ENCODE assay signal across 8 mouse cellular contexts in genomic region chr4:152625032-152626003, GRCm38 (mm10).
DNase-seq lines count a peak whose midpoint lies in the region; ATAC-seq and TF ChIP-seq lines count a peak whose summit lies in the region.

No protein-coding gene starts in this region.

- WGBS in intestine, postnatal 0 days, result 7% methylated on average over 22 of the region's 22 CpGs
- WGBS in midbrain, embryonic 11.5 days, result 3% methylated on average over 22 of the region's 22 CpGs

- no peak overlapping the region for H3K9ac ChIP-seq in intestine, postnatal 0 days (ENCODE audit: low read depth, low read length)
- H3K9ac ChIP-seq in midbrain, embryonic 11.5 days (ENCODE audit: low read length), result no peak overlapping the region

- no peak for TF ChIP-seq POLR2A in cortical plate, adult 2 months (IDR thresholded peaks at IDR 0.05; ENCODE audit: extremely low read depth, insufficient read depth, low read length)

- H3K4me3 ChIP-seq in cortical plate, adult 2 months (ENCODE audit: insufficient read depth, low read length), result no peak overlapping the region
- H3K4me3 ChIP-seq in intestine, postnatal 0 days (ENCODE audit: low read depth, low read length), result no peak overlapping the region
- no peak overlapping the region for H3K4me3 ChIP-seq in midbrain, embryonic 11.5 days (ENCODE audit: low read depth, low read length)

- no peaks in the 10 kb centered on the region for H3K9me3 ChIP-seq in intestine, postnatal 0 days (ENCODE audit: control insufficient read depth)
- H3K9me3 ChIP-seq in midbrain, embryonic 11.5 days (ENCODE audit: control insufficient read depth, low read length), result no peaks in the 10 kb centered on the region

- TF ChIP-seq CTCF in cortical plate, adult 2 months (IDR thresholded peaks at IDR 0.05; ENCODE audit: extremely low read depth, insufficient read depth, low read length), result peak; percentile 82
- peak; percentile 94 for TF ChIP-seq CTCF in intestine, postnatal 0 days (IDR thresholded peaks at IDR 0.05; ENCODE audit: low read depth)

- no peak overlapping the region for H3K4me2 ChIP-seq in intestine, postnatal 0 days (replicated peaks; ENCODE audit: low read depth)
- H3K4me2 ChIP-seq in midbrain, embryonic 11.5 days, result 0 out of 2 replicates have a peak overlapping the region, but pooled peaks have one; percentile 1

- intact Hi-C loops in left cerebral cortex, postnatal 14 days (cut with DNase I), result loop anchor here (5.0 to 10.0 kb wide), 4 partner anchors 93 to 857 kb away; partner anchors contain the start of gene Ajap1

- H3K4me1 ChIP-seq in cortical plate, adult 2 months (ENCODE audit: control insufficient read depth, insufficient read depth, low read length), result peaks cover 12% of the 10 kb centered on the region
- H3K4me1 ChIP-seq in intestine, postnatal 0 days (replicated peaks; ENCODE audit: control insufficient read depth, insufficient read depth, low read length), result no peaks in the 10 kb centered on the region
- peaks cover 22% of the 10 kb centered on the region for H3K4me1 ChIP-seq in midbrain, embryonic 11.5 days (ENCODE audit: control insufficient read depth, insufficient read depth, low read length)

- H3K27ac ChIP-seq in cortical plate, adult 2 months (ENCODE audit: insufficient read depth, low read length), result peak overlapping the region; percentile 14; the same call in 1 of the 2 replicates
- no peak overlapping the region for H3K27ac ChIP-seq in intestine, postnatal 0 days (ENCODE audit: low read depth, low read length)
- no peak overlapping the region for H3K27ac ChIP-seq in midbrain, embryonic 11.5 days (ENCODE audit: low read depth, low read length)

- no peaks in the 10 kb centered on the region for H3K27me3 ChIP-seq in intestine, postnatal 0 days (replicated peaks; ENCODE audit: control insufficient read depth, insufficient read depth, low read length)
- H3K27me3 ChIP-seq in midbrain, embryonic 11.5 days (ENCODE audit: control insufficient read depth, insufficient read depth, low read length), result 0 out of 2 replicates have a peak, but pooled peaks cover 2% of the 10 kb centered on the region
- H3K27me3 ChIP-seq in splenic B cell, adult 2 months (ENCODE audit: control insufficient read depth, insufficient read depth, low read length, poor library complexity, severe bottlenecking), result no peaks in the 10 kb centered on the region

- H3K36me3 ChIP-seq in intestine, postnatal 0 days (ENCODE audit: control insufficient read depth, insufficient read depth), result no peaks in the 10 kb centered on the region
- H3K36me3 ChIP-seq in midbrain, embryonic 11.5 days (ENCODE audit: control insufficient read depth, insufficient read depth, low read length), result no peaks in the 10 kb centered on the region
- no peaks in the 10 kb centered on the region for H3K36me3 ChIP-seq in splenic B cell, adult 2 months (ENCODE audit: control insufficient read depth, insufficient read depth, low read length, poor library complexity, severe bottlenecking)

- peak; percentile 79 for ATAC-seq in granulocyte monocyte progenitor cell, adult 5-6 weeks (replicated peaks; ENCODE audit: poor library complexity, severe bottlenecking)
- no peak for ATAC-seq in intestine, postnatal 0 days
- peak; percentile 78 for ATAC-seq in midbrain, embryonic 11.5 days (ENCODE audit: low FRiP score)

- peak; percentile 17 for DNase-seq in gastrocnemius, adult 18-20 months (ENCODE audit: low spot score)
- DNase-seq in gastrocnemius, adult 8-10 months (ENCODE audit: low spot score in 2 of 2), result no peak
- DNase-seq in left cerebral cortex, postnatal 14 days (ENCODE audit: low spot score in 2 of 2), result peak; percentile 78 to 91
- DNase-seq in midbrain, embryonic 11.5 days (ENCODE audit: low spot score, missing footprints), result peak; percentile 94
- peak; percentile 29 for DNase-seq in splenic B cell, adult 2 months (ENCODE audit: low read depth, low spot score)

Comparison
In these comparisons a context has a peak if more than half of its experiments do, and no peak if none do; other contexts are left out.
1. DNase-seq: peak in gastrocnemius, adult 18-20 months (single experiment), left cerebral cortex, postnatal 14 days (2 of 2), midbrain, embryonic 11.5 days (single experiment) and splenic B cell, adult 2 months (single experiment); none in gastrocnemius, adult 8-10 months (0 of 2).